Mouse (Mus musculus) lung, postnatal 36 days (tissue): Measurements from ENCODE around the gene Fxyd5.

ENCODE experiments used
- DNase-seq: peaks from one replicate; pipeline ENCODE4 v3.0.0; 2022; ENCODE audit warnings: mixed read lengths

The Fxyd5 gene

GRCm38 (mm10) chr7:31039011-31039410 is 3.3 kb downstream of the Fxyd5 start:
- no peak for DNase-seq

DNA sequence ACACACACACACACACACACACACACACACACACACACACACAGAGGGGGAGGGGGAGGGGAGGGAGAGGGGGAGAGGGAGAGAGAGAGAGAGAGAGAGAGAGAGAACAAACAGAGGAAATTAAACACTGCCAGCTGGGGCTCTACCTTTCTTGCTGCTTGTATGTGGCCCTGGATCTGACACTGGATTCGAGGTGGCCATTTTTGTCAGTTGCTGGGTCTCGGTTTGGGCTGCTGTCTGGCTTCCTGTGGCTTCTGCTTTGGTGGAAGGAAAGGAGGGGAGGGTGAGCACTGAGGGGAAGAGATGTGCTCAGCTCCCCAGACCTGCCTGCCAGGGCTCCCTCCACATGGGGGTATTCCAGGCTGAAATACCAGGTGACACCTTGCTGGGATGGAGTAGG is 4.6 kb downstream of the Fxyd5 start:
- no peak for DNase-seq

DNA sequence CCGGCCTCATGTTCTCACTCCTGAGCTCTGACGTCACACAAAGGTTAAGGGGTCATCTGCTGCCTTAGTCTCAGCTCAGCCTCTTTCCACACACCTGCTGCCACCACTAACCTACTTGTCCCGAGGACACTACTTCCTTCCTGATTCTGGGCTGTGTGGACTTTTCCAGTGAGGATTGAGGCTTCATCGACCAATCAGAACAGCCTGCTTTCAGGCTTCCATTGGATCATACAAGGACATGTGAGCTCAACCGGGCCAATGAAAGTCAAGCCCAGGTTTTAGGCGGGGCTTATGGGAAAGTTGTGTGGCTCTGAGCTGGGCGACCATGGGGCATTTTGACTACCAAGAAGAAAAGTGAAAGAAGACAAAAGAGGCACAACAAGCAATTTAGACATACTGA is 5.4 kb downstream of the Fxyd5 start:
- peak; percentile 22 for DNase-seq

DNA sequence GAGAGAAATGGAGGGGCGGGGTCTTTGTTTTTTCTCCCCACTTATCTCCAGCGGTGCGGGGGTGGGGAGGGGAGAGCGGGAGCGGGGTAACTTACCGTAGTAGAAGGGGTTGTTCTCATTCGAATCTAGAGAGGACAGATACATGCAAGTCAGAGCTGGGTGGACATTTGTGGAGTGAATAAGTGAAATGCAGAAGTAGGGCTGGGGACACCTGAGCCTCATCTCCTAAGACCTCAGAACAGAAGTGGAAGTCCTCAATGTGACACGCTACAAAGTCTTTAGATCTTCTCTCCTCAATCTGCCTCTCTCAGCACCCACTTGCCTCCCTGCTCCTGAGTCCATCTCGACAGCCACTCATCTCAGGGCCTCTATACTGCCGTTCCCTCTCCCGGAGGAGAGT is 7.0 kb downstream of the Fxyd5 start:
- DNase-seq, result no peak

GRCm38 (mm10) chr7:31034789-31035188 is 7.5 kb downstream of the Fxyd5 start:
- DNase-seq, result peak; percentile 60

DNA sequence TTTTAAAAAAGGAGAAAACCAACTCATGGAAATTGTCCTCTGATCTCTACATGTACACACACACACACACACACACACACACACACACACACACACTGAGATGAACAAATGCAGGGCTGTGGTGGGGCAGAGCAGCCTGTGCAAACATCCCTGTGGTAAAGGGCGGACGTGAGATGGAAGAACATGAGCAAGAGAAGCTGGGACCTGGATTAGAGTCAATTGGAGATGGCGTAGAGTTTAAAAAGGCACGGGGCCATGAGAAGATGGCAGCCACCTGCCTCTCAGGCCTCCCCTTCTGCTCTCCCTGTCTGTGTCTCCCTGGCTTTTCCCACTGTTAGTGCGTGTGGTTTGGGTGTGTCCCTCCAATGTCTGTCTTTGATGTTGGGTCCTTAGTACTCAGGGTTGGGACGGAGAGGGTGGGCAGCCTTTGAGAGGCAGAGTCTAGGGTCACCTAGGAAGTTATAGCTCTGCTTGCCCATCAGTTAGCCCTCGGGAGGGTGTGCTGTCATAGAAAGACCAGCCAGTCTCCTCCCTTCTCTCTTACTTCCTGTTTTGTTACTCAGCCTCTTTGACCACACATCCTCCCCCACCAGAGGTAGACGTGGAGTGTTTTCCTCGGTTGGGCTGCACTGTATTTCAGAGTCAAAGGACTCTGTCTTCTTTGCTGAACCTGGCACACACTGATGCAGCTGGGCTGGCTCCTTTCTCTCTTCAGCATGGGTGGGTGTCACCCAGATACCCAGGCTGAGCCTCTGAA is 8.7 kb downstream of the Fxyd5 start:
- peak; percentile 76 for DNase-seq

GRCm38 (mm10) chr7:31031731-31032130 is 10.6 kb downstream of the Fxyd5 start:
- DNase-seq, result peak; percentile 46

DNA sequence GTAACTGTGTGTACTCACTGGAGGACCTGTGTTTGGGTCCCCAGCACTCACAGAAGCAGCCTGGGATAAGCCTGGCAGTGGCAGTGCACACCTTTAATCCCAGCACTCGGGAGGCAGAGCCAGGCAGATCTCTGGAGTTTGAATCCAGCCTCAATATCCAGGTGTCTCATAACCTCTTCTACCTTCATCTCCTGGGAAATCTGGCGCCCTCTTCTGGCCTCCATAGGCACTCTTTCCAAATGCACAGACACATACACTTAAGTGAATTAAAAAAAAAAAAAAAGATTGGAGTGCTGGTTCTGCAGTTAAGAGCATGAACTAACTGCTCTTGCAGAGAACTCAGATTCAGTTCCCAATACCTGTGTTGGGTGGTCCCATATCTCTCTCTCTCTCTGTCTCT is 11.6 kb downstream of the Fxyd5 start:
- DNase-seq, result no peak

DNA sequence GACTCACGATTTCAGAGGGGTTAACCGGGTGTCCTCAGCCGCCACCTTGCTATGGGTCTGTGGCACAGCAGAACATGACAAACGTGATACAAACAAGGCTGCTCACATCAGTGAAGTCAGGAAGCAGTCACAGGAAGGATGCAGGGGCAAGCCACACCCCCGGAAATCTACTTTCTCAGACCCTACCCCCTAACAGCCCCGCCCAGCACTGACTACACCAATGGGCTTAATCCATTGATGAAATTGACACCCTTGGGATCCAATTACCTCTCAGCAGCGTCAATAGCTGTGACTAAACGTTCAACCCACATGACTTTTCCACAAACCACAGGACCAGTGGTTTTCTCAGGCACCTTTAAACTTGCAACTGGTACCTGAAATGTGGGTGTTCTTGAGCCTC is 13.7 kb downstream of the Fxyd5 start:
- DNase-seq, result no peak

DNA sequence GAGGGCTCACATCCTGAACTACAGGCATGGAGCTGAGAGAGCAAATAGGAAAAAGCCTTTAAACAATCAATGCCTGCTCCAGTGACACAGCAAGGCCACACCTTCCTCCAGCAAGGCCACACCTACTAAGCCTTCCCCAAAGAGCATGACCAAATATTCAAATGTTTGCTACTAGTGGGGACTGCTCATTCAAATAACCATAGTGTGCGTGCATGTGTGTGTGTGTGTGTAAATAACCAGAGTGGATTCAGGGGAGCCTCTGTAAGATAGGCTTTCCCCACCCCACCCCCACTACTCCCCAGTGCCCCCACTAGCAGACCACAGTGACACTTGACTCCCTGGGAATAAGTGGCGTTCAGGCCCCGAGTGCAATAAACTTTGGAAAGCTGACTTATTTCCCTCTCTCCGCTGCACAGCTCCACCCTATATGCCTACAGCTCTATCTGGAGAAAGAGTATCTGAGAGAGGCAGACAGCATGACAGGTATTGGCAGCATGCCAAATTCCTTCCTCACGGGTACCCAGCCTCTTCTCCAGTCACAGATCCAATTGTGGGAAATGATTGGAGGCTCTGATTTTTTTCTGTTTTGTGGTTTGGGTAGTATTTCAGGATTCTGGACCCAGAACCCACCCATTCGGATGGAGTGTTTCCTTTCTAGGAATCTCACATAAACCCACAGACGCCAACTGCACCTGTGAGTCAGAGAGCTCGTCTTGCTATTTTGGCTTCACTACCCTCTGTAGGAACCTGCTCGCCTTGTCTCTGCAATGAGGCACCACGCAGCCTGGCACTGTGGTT is 25.0 kb downstream of the Fxyd5 start:
- peak; percentile 34 for DNase-seq

GRCm38 (mm10) chr7:31012971-31013370 is 29.3 kb downstream of the Fxyd5 start:
- DNase-seq, result no peak

DNA sequence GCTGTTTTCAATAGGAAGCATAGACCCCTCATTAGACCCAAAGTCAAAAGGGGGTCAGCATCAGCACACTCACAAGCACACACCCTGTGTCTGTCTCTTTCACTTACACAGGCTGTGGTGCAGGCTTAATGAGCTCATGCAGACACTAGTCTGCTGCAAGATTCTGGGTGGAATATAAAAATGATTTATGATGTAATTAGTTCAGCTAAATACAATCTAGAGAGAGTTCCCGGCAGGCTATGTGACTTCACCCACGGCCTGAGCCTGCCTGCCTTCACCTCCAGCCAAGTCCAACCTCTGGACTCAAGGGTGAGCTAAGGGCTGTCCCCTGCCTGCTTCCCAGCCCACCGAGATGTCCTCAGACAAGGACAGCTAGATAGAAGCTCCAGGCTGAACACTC is 33.4 kb downstream of the Fxyd5 start:
- DNase-seq, result no peak

DNA sequence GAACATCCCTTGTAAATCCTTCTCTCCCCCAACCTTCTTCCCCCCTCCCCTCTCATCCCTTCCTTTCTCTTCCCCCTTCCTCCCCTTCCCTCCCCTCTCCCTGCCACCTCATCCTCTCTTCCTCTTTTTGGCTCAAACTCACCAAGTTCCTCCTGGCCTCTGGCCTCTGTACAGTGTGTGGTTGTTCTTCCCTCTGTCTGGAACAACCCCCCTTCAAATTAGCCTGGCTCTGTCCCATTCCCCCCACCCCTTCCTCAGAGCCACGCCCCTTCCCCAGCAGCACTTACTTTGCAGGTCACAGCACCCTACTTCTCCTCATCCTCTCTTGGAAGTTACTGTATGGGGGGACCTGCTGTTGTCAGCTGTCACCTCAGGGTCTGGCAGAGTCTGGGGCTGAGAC is 34.1 kb downstream of the Fxyd5 start:
- DNase-seq, result peak; percentile 32

- no peak for DNase-seq
Observed at GRCm38 (mm10) chr7:31007775-31008174, 34.5 kb downstream of the Fxyd5 start.

- DNase-seq, result peak; percentile 80
Observed at GRCm38 (mm10) chr7:31002650-31003049, 39.6 kb downstream of the Fxyd5 start.

GRCm38 (mm10) chr7:31000505-31001020 is 41.7 kb downstream of the Fxyd5 start:
- DNase-seq, result peak; percentile 88

DNA sequence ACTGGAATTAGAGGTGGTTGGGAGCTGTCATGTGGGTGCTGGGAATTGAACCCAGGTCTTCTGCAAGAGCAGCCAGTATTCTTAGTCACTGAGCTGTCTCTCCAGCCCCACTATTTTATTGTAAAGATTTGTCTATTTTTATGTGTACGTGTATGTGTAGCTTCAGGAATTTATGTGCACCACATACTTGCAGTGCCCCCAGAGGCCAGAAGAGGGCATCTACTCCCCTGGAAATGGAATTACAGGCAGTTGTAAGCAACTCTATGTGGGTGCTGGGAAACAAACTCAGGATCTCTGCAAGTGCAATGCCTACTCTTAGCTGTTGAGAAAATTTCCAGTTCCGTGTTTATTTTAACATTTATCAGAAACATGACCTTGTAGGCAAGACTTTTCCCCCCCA is 45.8 kb downstream of the Fxyd5 start:
- no peak for DNase-seq

- no peak for DNase-seq
Observed at GRCm38 (mm10) chr7:30993986-30994385, 48.3 kb downstream of the Fxyd5 start.

- no peak for DNase-seq
Observed at GRCm38 (mm10) chr7:30992148-30992547, 50.1 kb downstream of the Fxyd5 start.

DNA sequence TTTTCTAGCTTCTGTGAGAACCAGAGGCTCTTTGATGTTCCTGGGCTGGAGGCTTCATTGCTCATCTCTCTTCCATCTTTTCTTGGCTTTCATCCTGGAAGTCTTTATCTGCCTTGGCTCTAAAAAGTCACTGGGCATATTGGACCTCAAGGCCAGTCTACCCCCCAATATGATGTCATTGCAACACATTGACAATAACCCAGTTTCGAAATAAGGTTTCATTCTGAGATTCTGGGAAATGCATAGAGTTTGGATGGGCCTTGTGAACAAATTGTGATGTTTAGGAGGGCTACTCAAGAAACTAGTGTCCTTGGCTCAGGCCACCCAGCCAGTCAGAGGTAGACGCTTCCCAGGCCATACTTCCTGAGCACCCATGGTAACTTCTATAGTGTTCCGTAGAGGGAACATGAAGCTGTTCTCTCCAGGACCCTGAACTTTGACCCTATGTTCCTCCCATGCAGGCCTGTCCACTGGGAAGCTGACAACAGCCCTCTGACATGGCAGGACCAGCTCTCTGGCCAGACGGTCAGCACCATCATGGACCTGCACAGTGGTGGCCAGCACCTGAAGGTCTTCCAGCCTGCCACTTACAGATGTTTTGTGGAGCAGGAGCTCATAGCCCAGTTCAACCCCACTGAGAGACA is 53.6 kb downstream of the Fxyd5 start:
- DNase-seq, result no peak

DNA sequence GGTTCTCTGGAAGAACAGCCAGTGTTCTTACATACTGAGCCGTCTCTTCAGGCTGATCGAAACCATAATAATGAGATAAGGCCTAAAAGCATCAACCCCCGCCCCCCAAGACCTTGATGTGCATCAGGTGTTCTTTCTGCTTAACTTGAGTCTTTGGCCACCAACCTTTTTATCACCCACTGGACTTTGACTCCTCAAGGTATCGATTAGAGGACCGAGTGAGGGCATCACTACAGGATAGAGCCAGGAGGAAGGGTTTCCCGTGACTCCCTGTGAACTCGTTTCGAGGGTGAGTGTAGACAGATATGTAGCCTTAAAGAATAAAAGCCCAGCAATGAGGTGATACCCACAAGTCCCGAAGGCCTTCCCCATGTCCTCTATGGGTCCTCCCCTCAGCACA is 56.9 kb downstream of the Fxyd5 start:
- no peak for DNase-seq
